Mouse (Mus musculus): Measurements from ENCODE around the gene Mdga1. TPM values are rescaled to one million over a fixed set of nuclear protein-coding genes. Genes with fewer than 3 reads are reported as not detected.

Mdga1 gene
- polyA plus RNA-seq, 1 experiment from 2014 or later: 1.3 TPM

- DNase-seq (ENCODE audit: low spot score) (no peak), ATAC-seq (replicated peaks; ENCODE audit: low FRiP score, low read depth) (no peak)
- Histone ChIP-seq H3K4me2 (ENCODE audit: low read length) (no peak overlapping the region), H3K4me1 (replicated peaks; ENCODE audit: insufficient read depth, low read length) (no peaks in the 10 kb centered on the region), H3K27ac (no peak overlapping the region), H3K9ac (ENCODE audit: low read depth, low read length) (no peak overlapping the region), H3K9me3 (replicated peaks; ENCODE audit: low read length) (no peaks in the 10 kb centered on the region), H3K27me3 (ENCODE audit: insufficient read depth, low read length) (no peaks in the 10 kb centered on the region), H3K36me3 (ENCODE audit: insufficient read depth, low read length) (no peaks in the 10 kb centered on the region), H3K4me3 (replicated peaks; ENCODE audit: low read depth, low read length) (no peak overlapping the region)
- 86% methylated on average over 4 of the region's 4 CpGs for WGBS
- no peak for TF ChIP-seq CTCF (IDR thresholded peaks at IDR 0.05; ENCODE audit: low read depth)
These were observed 24.6 kb upstream of the Mdga1 start for GRCm38 (mm10) chr17:29994459-29994858.

- no peak for ATAC-seq (replicated peaks; ENCODE audit: low FRiP score, low read depth)
- no peak for DNase-seq (ENCODE audit: low spot score)
- H3K4me1 ChIP-seq (replicated peaks; ENCODE audit: insufficient read depth, low read length): no peaks in the 10 kb centered on the region
- TF ChIP-seq CTCF (IDR thresholded peaks at IDR 0.05; ENCODE audit: low read depth): no peak
- WGBS: 67% methylated on average over 3 of the region's 3 CpGs
- H3K9ac ChIP-seq (ENCODE audit: low read depth, low read length): no peak overlapping the region
- H3K9me3 ChIP-seq (replicated peaks; ENCODE audit: low read length): no peaks in the 10 kb centered on the region
- H3K27ac ChIP-seq: no peak overlapping the region
- no peak overlapping the region for H3K4me2 ChIP-seq (ENCODE audit: low read length)
- no peaks in the 10 kb centered on the region for H3K27me3 ChIP-seq (ENCODE audit: insufficient read depth, low read length)
- H3K36me3 ChIP-seq (ENCODE audit: insufficient read depth, low read length): no peaks in the 10 kb centered on the region
- H3K4me3 ChIP-seq (replicated peaks; ENCODE audit: low read depth, low read length): no peak overlapping the region
These were observed 24.1 kb upstream of the Mdga1 start for GRCm38 (mm10) chr17:29994011-29994410.

GRCm38 (mm10) chr17:29993488-29993887, 23.6 kb upstream of the Mdga1 start:
- 71% methylated on average over 8 of the region's 8 CpGs for WGBS
- no peak overlapping the region for H3K4me3 ChIP-seq (replicated peaks; ENCODE audit: low read depth, low read length)
- H3K36me3 ChIP-seq (ENCODE audit: insufficient read depth, low read length): no peaks in the 10 kb centered on the region
- DNase-seq (ENCODE audit: low spot score) (no peak), ATAC-seq (replicated peaks; ENCODE audit: low FRiP score, low read depth) (no peak)
- no peak overlapping the region for H3K9ac ChIP-seq (ENCODE audit: low read depth, low read length)
- no peak overlapping the region for H3K4me2 ChIP-seq (ENCODE audit: low read length)
- H3K27ac ChIP-seq: no peak overlapping the region
- no peak for TF ChIP-seq CTCF (IDR thresholded peaks at IDR 0.05; ENCODE audit: low read depth)
- H3K4me1 ChIP-seq (replicated peaks; ENCODE audit: insufficient read depth, low read length): no peaks in the 10 kb centered on the region
- no peaks in the 10 kb centered on the region for H3K9me3 ChIP-seq (replicated peaks; ENCODE audit: low read length)
- no peaks in the 10 kb centered on the region for H3K27me3 ChIP-seq (ENCODE audit: insufficient read depth, low read length)

- Histone ChIP-seq H3K36me3 (ENCODE audit: insufficient read depth, low read length) (no peaks in the 10 kb centered on the region), H3K4me1 (replicated peaks; ENCODE audit: insufficient read depth, low read length) (no peaks in the 10 kb centered on the region), H3K4me3 (replicated peaks; ENCODE audit: low read depth, low read length) (no peak overlapping the region), H3K4me2 (ENCODE audit: low read length) (no peak overlapping the region), H3K9ac (ENCODE audit: low read depth, low read length) (no peak overlapping the region), H3K27me3 (ENCODE audit: insufficient read depth, low read length) (no peaks in the 10 kb centered on the region), H3K9me3 (replicated peaks; ENCODE audit: low read length) (no peaks in the 10 kb centered on the region), H3K27ac (no peak overlapping the region)
- no peak for TF ChIP-seq CTCF (IDR thresholded peaks at IDR 0.05; ENCODE audit: low read depth)
- ATAC-seq (replicated peaks; ENCODE audit: low FRiP score, low read depth) (no peak), DNase-seq (ENCODE audit: low spot score) (no peak)
- 71% methylated on average over 2 of the region's 2 CpGs for WGBS
These were observed 21.0 kb upstream of the Mdga1 start for GRCm38 (mm10) chr17:29990845-29991244.

GRCm38 (mm10) chr17:29990136-29990535, 20.2 kb upstream of the Mdga1 start:
- no peak for TF ChIP-seq CTCF (IDR thresholded peaks at IDR 0.05; ENCODE audit: low read depth)
- no peaks in the 10 kb centered on the region for H3K9me3 ChIP-seq (replicated peaks; ENCODE audit: low read length)
- no peak overlapping the region for H3K4me3 ChIP-seq (replicated peaks; ENCODE audit: low read depth, low read length)
- 96% methylated on average over 3 of the region's 3 CpGs for WGBS
- H3K27ac ChIP-seq: no peak overlapping the region
- ATAC-seq (replicated peaks; ENCODE audit: low FRiP score, low read depth): no peak
- H3K27me3 ChIP-seq (ENCODE audit: insufficient read depth, low read length): no peaks in the 10 kb centered on the region
- DNase-seq (ENCODE audit: low spot score): no peak
- H3K9ac ChIP-seq (ENCODE audit: low read depth, low read length): no peak overlapping the region
- no peak overlapping the region for H3K4me2 ChIP-seq (ENCODE audit: low read length)
- H3K36me3 ChIP-seq (ENCODE audit: insufficient read depth, low read length): no peaks in the 10 kb centered on the region
- H3K4me1 ChIP-seq (replicated peaks; ENCODE audit: insufficient read depth, low read length): no peaks in the 10 kb centered on the region

DNA sequence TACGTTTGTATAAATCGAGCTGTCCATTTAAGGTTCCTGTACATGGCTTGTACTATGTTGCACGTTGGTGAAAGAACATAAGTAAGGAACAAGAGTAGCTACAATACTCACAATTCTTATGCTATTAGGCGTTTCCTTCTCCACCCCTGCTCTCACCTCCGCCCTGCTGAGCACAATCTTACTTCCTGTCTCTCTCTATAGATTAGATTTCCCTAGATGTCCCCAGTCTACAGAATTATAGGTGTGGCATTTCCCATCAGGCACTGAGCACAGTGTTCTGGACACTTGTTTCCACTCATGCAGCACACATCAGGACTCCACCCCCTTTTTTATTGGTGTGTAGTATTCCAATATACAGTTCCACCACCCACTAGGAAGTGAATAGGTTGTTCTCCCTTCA, 19.8 kb upstream of the Mdga1 start:
- no peak for ATAC-seq (replicated peaks; ENCODE audit: low FRiP score, low read depth)
- 89% methylated on average over 5 of the region's 5 CpGs for WGBS
- no peak for TF ChIP-seq CTCF (IDR thresholded peaks at IDR 0.05; ENCODE audit: low read depth)

GRCm38 (mm10) chr17:29988141-29988540, 18.3 kb upstream of the Mdga1 start:
- no peak overlapping the region for H3K27ac ChIP-seq
- 17% methylated on average over 5 of the region's 5 CpGs for WGBS
- H3K4me1 ChIP-seq (replicated peaks; ENCODE audit: insufficient read depth, low read length): no peaks in the 10 kb centered on the region
- H3K9ac ChIP-seq (ENCODE audit: low read depth, low read length): no peak overlapping the region
- H3K9me3 ChIP-seq (replicated peaks; ENCODE audit: low read length): no peaks in the 10 kb centered on the region
- H3K27me3 ChIP-seq (ENCODE audit: insufficient read depth, low read length): no peaks in the 10 kb centered on the region
- no peaks in the 10 kb centered on the region for H3K36me3 ChIP-seq (ENCODE audit: insufficient read depth, low read length)
- no peak for TF ChIP-seq CTCF (IDR thresholded peaks at IDR 0.05; ENCODE audit: low read depth)
- DNase-seq (ENCODE audit: low spot score) (no peak), ATAC-seq (replicated peaks; ENCODE audit: low FRiP score, low read depth) (no peak)
- no peak overlapping the region for H3K4me2 ChIP-seq (ENCODE audit: low read length)
- H3K4me3 ChIP-seq (replicated peaks; ENCODE audit: low read depth, low read length): no peak overlapping the region

More for the DNA sequence above, 19.8 kb upstream of the Mdga1 start:
- H3K4me1 ChIP-seq (replicated peaks; ENCODE audit: insufficient read depth, low read length): no peaks in the 10 kb centered on the region
- no peaks in the 10 kb centered on the region for H3K27me3 ChIP-seq (ENCODE audit: insufficient read depth, low read length)
- no peak overlapping the region for H3K9ac ChIP-seq (ENCODE audit: low read depth, low read length)
- H3K36me3 ChIP-seq (ENCODE audit: insufficient read depth, low read length): no peaks in the 10 kb centered on the region
- H3K9me3 ChIP-seq (replicated peaks; ENCODE audit: low read length): no peaks in the 10 kb centered on the region
- H3K27ac ChIP-seq: no peak overlapping the region
- no peak overlapping the region for H3K4me3 ChIP-seq (replicated peaks; ENCODE audit: low read depth, low read length)
- DNase-seq (ENCODE audit: low spot score): no peak
- H3K4me2 ChIP-seq (ENCODE audit: low read length): no peak overlapping the region

All from kidney, postnatal 0 days (tissue).